10 mouse cellular contexts compared by ENCODE assay signal in the genomic region with DNA sequence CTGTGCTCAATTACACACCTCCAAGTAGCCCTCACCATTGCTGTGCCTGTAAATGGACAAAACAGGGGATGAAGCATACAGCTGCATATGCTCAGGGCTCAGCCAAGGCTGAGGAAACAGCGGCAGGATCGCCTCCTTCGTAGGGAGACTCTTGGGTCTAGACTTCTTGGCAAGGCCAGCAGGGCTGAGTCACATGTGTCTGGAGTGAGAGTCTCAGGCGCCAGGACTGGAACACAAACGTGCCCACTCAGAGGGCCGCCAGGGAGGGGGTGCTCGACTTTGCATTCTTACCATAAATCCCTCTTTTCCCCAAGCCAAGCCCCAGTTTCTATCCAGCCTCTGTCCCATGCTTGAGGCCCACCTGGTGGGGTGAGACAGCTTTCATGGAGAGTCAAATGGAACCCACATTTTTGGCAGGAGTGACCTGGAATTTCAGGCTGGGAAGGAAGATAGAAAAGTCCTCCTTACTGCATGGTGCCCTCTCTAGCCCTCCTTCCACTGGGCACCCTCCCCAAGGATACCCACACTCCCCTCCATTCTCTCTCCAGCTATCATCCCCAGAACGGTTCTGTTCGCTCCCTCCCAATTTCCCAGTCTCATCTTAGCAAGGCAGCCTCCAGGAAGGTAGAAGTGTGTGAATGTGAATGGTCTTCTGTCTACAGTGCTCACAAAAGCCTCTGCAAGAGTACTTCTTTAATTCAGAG. TPM values are rescaled to one million over a fixed set of nuclear protein-coding genes. Genes with fewer than 3 reads are reported as not detected.
DNase-seq lines count a peak whose midpoint lies in the region; ATAC-seq and TF ChIP-seq lines count a peak whose summit lies in the region.
"Had no signal": no experiment of that assay in that cellular context is flagged by ENCODE, and none has a peak within 500 bp of the region (broad histone marks: within the 10 kb centered on the region; RNA-seq: fewer than 3 reads in every experiment).

No protein-coding gene starts in this region.

- no peak overlapping the region for H3K4me2 ChIP-seq in hindbrain, postnatal 0 days (ENCODE audit: low read depth, low read length)
- H3K4me2 ChIP-seq in hindbrain, embryonic 11.5 days (replicated peaks; ENCODE audit: low read depth, low read length): no peak overlapping the region
- H3K4me2 ChIP-seq: liver, embryonic 11.5 days had no signal

- H3K4me3 ChIP-seq in hindbrain, postnatal 0 days (ENCODE audit: low read length): no peak overlapping the region
- no peak overlapping the region for H3K4me3 ChIP-seq in hindbrain, embryonic 11.5 days (ENCODE audit: low read depth, low read length)
- no peak overlapping the region for H3K4me3 ChIP-seq in embryonic fibroblast, embryonic 13.5 days (ENCODE audit: insufficient read depth, low read length)
- no peak overlapping the region for H3K4me3 ChIP-seq in limb, embryonic 10.5 days
- H3K4me3 ChIP-seq: erythroblast, embryonic 14.5 days had no signal

- TF ChIP-seq POLR2A in embryonic fibroblast, embryonic 13.5 days (IDR thresholded peaks at IDR 0.05; ENCODE audit: low read depth, low read length): no peak

- ATAC-seq in hindbrain, postnatal 0 days: peak; percentile 80
- ATAC-seq in hindbrain, embryonic 11.5 days (ENCODE audit: low FRiP score): no peak
- ATAC-seq in megakaryocyte, adult 5-6 weeks (ENCODE audit: poor library complexity, severe bottlenecking): no peak
- no peak for ATAC-seq in CD4-positive, CD25-positive, alpha-beta regulatory T cell, adult 4 months

- TF ChIP-seq CTCF in hindbrain, postnatal 0 days (IDR thresholded peaks at IDR 0.05; ENCODE audit: low read depth): no peak
- no peak for TF ChIP-seq CTCF in embryonic fibroblast, embryonic 13.5 days (IDR thresholded peaks at IDR 0.05; ENCODE audit: borderline replicate concordance, insufficient read depth, low read length)

- no peaks in the 10 kb centered on the region for H3K36me3 ChIP-seq in hindbrain, postnatal 0 days (ENCODE audit: insufficient read depth, low read length)
- H3K36me3 ChIP-seq in hindbrain, embryonic 11.5 days (ENCODE audit: control insufficient read depth, insufficient read depth, low read length): no peaks in the 10 kb centered on the region
- no peaks in the 10 kb centered on the region for H3K36me3 ChIP-seq in limb, embryonic 10.5 days

- no peak overlapping the region for H3K27ac ChIP-seq in hindbrain, postnatal 0 days
- H3K27ac ChIP-seq in hindbrain, embryonic 11.5 days (ENCODE audit: low read depth, low read length): no peak overlapping the region
- peak overlapping the region; percentile 99 for H3K27ac ChIP-seq in embryonic fibroblast, embryonic 13.5 days (ENCODE audit: insufficient read depth, low read length)
- peak overlapping the region; percentile 87; the same call in 1 of the 2 replicates for H3K27ac ChIP-seq in limb, embryonic 10.5 days

- DNase-seq in hindbrain, postnatal 0 days (ENCODE audit: low spot score): peak; percentile 39
- DNase-seq in hindbrain, embryonic 11.5 days (ENCODE audit: low spot score): no peak
- peak; percentile 75 for DNase-seq in Muller cell, postnatal 12 days (ENCODE audit: inconsistent ontology term)
- no peak for DNase-seq in limb, embryonic 10.5 days (ENCODE audit: low spot score)
- DNase-seq in cerebellum, adult 9-11 months: no peak

- H3K9ac ChIP-seq in hindbrain, postnatal 0 days (replicated peaks; ENCODE audit: low read length): no peak overlapping the region
- no peak overlapping the region for H3K9ac ChIP-seq in hindbrain, embryonic 11.5 days (ENCODE audit: low read depth, low read length)

- 54% methylated on average over 9 of the region's 9 CpGs for WGBS in hindbrain, postnatal 0 days
- 76% methylated on average over 9 of the region's 9 CpGs for WGBS in hindbrain, embryonic 11.5 days
- WGBS in limb, embryonic 10.5 days: 80% methylated on average over 9 of the region's 9 CpGs

- no peaks in the 10 kb centered on the region for H3K9me3 ChIP-seq in hindbrain, postnatal 0 days (ENCODE audit: low read length)
- H3K9me3 ChIP-seq in hindbrain, embryonic 11.5 days (ENCODE audit: control insufficient read depth, low read length): no peaks in the 10 kb centered on the region
- no peaks in the 10 kb centered on the region for H3K9me3 ChIP-seq in limb, embryonic 10.5 days (replicated peaks)

- H3K27me3 ChIP-seq in hindbrain, postnatal 0 days (ENCODE audit: insufficient read depth, low read length): no peaks in the 10 kb centered on the region
- H3K27me3 ChIP-seq in hindbrain, embryonic 11.5 days (ENCODE audit: control insufficient read depth, insufficient read depth, low read length): no peaks in the 10 kb centered on the region
- H3K27me3 ChIP-seq in limb, embryonic 10.5 days (ENCODE audit: low read depth, poor library complexity, severe bottlenecking): peaks cover 66% of the 10 kb centered on the region

- no peaks in the 10 kb centered on the region for H3K4me1 ChIP-seq in hindbrain, postnatal 0 days (ENCODE audit: insufficient read depth, low read length)
- no peaks in the 10 kb centered on the region for H3K4me1 ChIP-seq in hindbrain, embryonic 11.5 days (replicated peaks; ENCODE audit: control insufficient read depth, insufficient read depth, low read length)
- peaks cover 32% of the 10 kb centered on the region for H3K4me1 ChIP-seq in embryonic fibroblast, embryonic 13.5 days (ENCODE audit: control insufficient read depth, insufficient read depth, low read length)
- peaks cover 38% of the 10 kb centered on the region for H3K4me1 ChIP-seq in limb, embryonic 10.5 days

RNA-seq across cellular contexts. Expression of gene Haus7, which starts 6.8 kb away (rescaled TPM):
- 22.0 and 33.5 TPM in 2 replicates for total RNA-seq in hindbrain, postnatal 0 days (2014; rRNA removed)
- polyA plus RNA-seq in hindbrain, postnatal 0 days (2015; fragmentation: Nextera tagmentation; extraction: Ambion mirVana): 62.8 and 63.7 TPM in 2 replicates
- 76.9 and 77.6 TPM in 2 replicates for polyA plus RNA-seq in hindbrain, embryonic 11.5 days (2014; fragmentation: Nextera tagmentation; extraction: Ambion mirVana)
- 25.2 and 33.5 TPM in 2 replicates for polyA plus RNA-seq in embryonic fibroblast, embryonic 13.5 days (2011; ENCODE audit: insufficient read length, low read depth, missing spikeins)
- 98.4 and 102 TPM in 2 replicates for polyA plus RNA-seq in limb, embryonic 10.5 days (2016; fragmentation: Nextera tagmentation; extraction: Ambion mirVana)
- 15.7 and 19.7 TPM in 2 replicates for total RNA-seq in megakaryocyte, adult 5-6 weeks (2015)
- 21.9 and 24.8 TPM in 2 replicates for total RNA-seq in megakaryocyte, adult 5-6 weeks (2017)
- polyA plus RNA-seq in CD4-positive, CD25-positive, alpha-beta regulatory T cell, adult 4 months (2017; shearing (Covaris generic)): 10 to 100 TPM; 23.5 to 27.7 TPM

RNA-seq across cellular contexts. Expression of gene Bgn, which starts 17.8 kb away (rescaled TPM):
- 51.9 and 68.9 TPM in 2 replicates for total RNA-seq in hindbrain, postnatal 0 days (2014; rRNA removed)
- polyA plus RNA-seq in hindbrain, postnatal 0 days (2015; fragmentation: Nextera tagmentation; extraction: Ambion mirVana): 17.9 and 23.7 TPM in 2 replicates
- polyA plus RNA-seq in hindbrain, embryonic 11.5 days (2014; fragmentation: Nextera tagmentation; extraction: Ambion mirVana): 38.8 and 53.1 TPM in 2 replicates
- 6,335 and 6,763 TPM in 2 replicates for polyA plus RNA-seq in embryonic fibroblast, embryonic 13.5 days (2011; ENCODE audit: insufficient read length, low read depth, missing spikeins)
- 7.9 and 11.5 TPM in 2 replicates for polyA plus RNA-seq in limb, embryonic 10.5 days (2016; fragmentation: Nextera tagmentation; extraction: Ambion mirVana)
- 3.0 and 7.7 TPM in 2 replicates for total RNA-seq in megakaryocyte, adult 5-6 weeks (2015)
- 0.45 and 0.48 TPM in 2 replicates for total RNA-seq in megakaryocyte, adult 5-6 weeks (2017)
- polyA plus RNA-seq in CD4-positive, CD25-positive, alpha-beta regulatory T cell, adult 4 months (2017; shearing (Covaris generic)): not detected

RNA-seq across cellular contexts. Expression of gene Trex2, which starts 30.5 kb away (rescaled TPM):
- total RNA-seq in hindbrain, postnatal 0 days (2014; rRNA removed): not detected in 2 replicates
- polyA plus RNA-seq in hindbrain, postnatal 0 days (2015; fragmentation: Nextera tagmentation; extraction: Ambion mirVana): not detected in 2 replicates
- polyA plus RNA-seq in hindbrain, embryonic 11.5 days (2014; fragmentation: Nextera tagmentation; extraction: Ambion mirVana): not detected in 2 replicates
- polyA plus RNA-seq in embryonic fibroblast, embryonic 13.5 days (2011; ENCODE audit: insufficient read length, low read depth, missing spikeins): not detected in 2 replicates
- polyA plus RNA-seq in limb, embryonic 10.5 days (2016; fragmentation: Nextera tagmentation; extraction: Ambion mirVana): not detected in 2 replicates
- not detected in 2 replicates for total RNA-seq in megakaryocyte, adult 5-6 weeks (2015)
- total RNA-seq in megakaryocyte, adult 5-6 weeks (2017): not detected in 2 replicates
- not detected for polyA plus RNA-seq in CD4-positive, CD25-positive, alpha-beta regulatory T cell, adult 4 months (2017; shearing (Covaris generic))
- polyA plus RNA-seq: erythroblast, embryonic 14.5 days; liver, embryonic 11.5 days had no signal

RNA-seq across cellular contexts. Expression of gene Atp2b3, which starts 37.3 kb away (rescaled TPM):
- total RNA-seq in hindbrain, postnatal 0 days (2014; rRNA removed): 40.9 and 44.0 TPM in 2 replicates
- 8.1 and 8.2 TPM in 2 replicates for polyA plus RNA-seq in hindbrain, postnatal 0 days (2015; fragmentation: Nextera tagmentation; extraction: Ambion mirVana)
- polyA plus RNA-seq in hindbrain, embryonic 11.5 days (2014; fragmentation: Nextera tagmentation; extraction: Ambion mirVana): 0.66 and 0.84 TPM in 2 replicates
- not detected in 2 replicates for polyA plus RNA-seq in embryonic fibroblast, embryonic 13.5 days (2011; ENCODE audit: insufficient read length, low read depth, missing spikeins)
- polyA plus RNA-seq in limb, embryonic 10.5 days (2016; fragmentation: Nextera tagmentation; extraction: Ambion mirVana): 0.05 and 0.06 TPM in 2 replicates
- total RNA-seq in megakaryocyte, adult 5-6 weeks (2015): not detected in 2 replicates
- not detected in 2 replicates for total RNA-seq in megakaryocyte, adult 5-6 weeks (2017)
- polyA plus RNA-seq in CD4-positive, CD25-positive, alpha-beta regulatory T cell, adult 4 months (2017; shearing (Covaris generic)): not detected
- polyA plus RNA-seq: erythroblast, embryonic 14.5 days had no signal

RNA-seq across cellular contexts. Expression of gene Zfp92, which starts 54.7 kb away (rescaled TPM):
- 4.5 TPM in 2 replicates for total RNA-seq in hindbrain, postnatal 0 days (2014; rRNA removed)
- 1.0 and 1.2 TPM in 2 replicates for polyA plus RNA-seq in hindbrain, postnatal 0 days (2015; fragmentation: Nextera tagmentation; extraction: Ambion mirVana)
- 0.11 and 0.21 TPM in 2 replicates for polyA plus RNA-seq in hindbrain, embryonic 11.5 days (2014; fragmentation: Nextera tagmentation; extraction: Ambion mirVana)
- polyA plus RNA-seq in embryonic fibroblast, embryonic 13.5 days (2011; ENCODE audit: insufficient read length, low read depth, missing spikeins): not detected in 2 replicates
- 0.08 and 0.24 TPM in 2 replicates for polyA plus RNA-seq in limb, embryonic 10.5 days (2016; fragmentation: Nextera tagmentation; extraction: Ambion mirVana)
- total RNA-seq in megakaryocyte, adult 5-6 weeks (2015): not detected in 2 replicates
- not detected in 2 replicates for total RNA-seq in megakaryocyte, adult 5-6 weeks (2017)
- polyA plus RNA-seq in CD4-positive, CD25-positive, alpha-beta regulatory T cell, adult 4 months (2017; shearing (Covaris generic)): under 1 TPM in 1 of 2 experiments, not detected in 1; 0.27 TPM
- polyA plus RNA-seq: erythroblast, embryonic 14.5 days; liver, embryonic 11.5 days had no signal

Comparison
In these comparisons a context has a peak if more than half of its experiments do, and no peak if none do; other contexts are left out.
1. DNase-seq: peak in hindbrain, postnatal 0 days (single experiment) and Muller cell, postnatal 12 days (single experiment); none in hindbrain, embryonic 11.5 days (single experiment), limb, embryonic 10.5 days (single experiment) and cerebellum, adult 9-11 months (single experiment).
2. H3K27ac ChIP-seq: peak in embryonic fibroblast, embryonic 13.5 days (single experiment) and limb, embryonic 10.5 days (single experiment); none in hindbrain, postnatal 0 days (single experiment) and hindbrain, embryonic 11.5 days (single experiment).
3. RNA of gene Bgn, which starts 17.8 kb away (polyA plus RNA-seq): 6,335 to 6,763 TPM in embryonic fibroblast, embryonic 13.5 days; 38.8 to 53.1 TPM in hindbrain, embryonic 11.5 days, 17.9 to 23.7 TPM in hindbrain, postnatal 0 days, 7.9 to 11.5 TPM in limb, embryonic 10.5 days and not detected in CD4-positive, CD25-positive, alpha-beta regulatory T cell, adult 4 months; every median in the first group is over 100 times any median in the second.